Mouse (Mus musculus) forebrain, embryonic 11.5 days (tissue): Measurements from ENCODE around the gene Pip4k2a. TPM values are rescaled to one million over a fixed set of nuclear protein-coding genes. Genes with fewer than 3 reads are reported as not detected.
A peak's percentile ranks its signal among the peaks of the same experiment; 100 is the strongest.

Experiments used
- ATAC-seq: fragments of 200-750 bp; cut with Nextera tagmentation; replicated peaks from 2 replicates; pipeline ENCODE4 v1.8.0; 2017; ENCODE audit warnings: moderate TSS enrichment; ENCODE audit not compliant: low FRiP score
- DNase-seq: peaks from one replicate; pipeline ENCODE4 v3.0.0-alpha.2; 2017; ENCODE audit warnings: low spot score
- H3K27ac ChIP-seq: fragments of 300-500 bp; sonication (generic); 2 replicates; pipeline ENCODE4 v1.5.1; 2014; ENCODE audit warnings: low read depth, low read length
- H3K27me3 ChIP-seq: fragments of 300-500 bp; sonication (generic); 2 replicates; pipeline ENCODE4 v1.6.1; 2014; ENCODE audit warnings: mild to moderate bottlenecking, low read length, mixed read lengths; ENCODE audit not compliant: control insufficient read depth, insufficient read depth
- H3K36me3 ChIP-seq: fragments of 300-500 bp; sonication (generic); 2 replicates; pipeline ENCODE4 v1.6.1; 2014; ENCODE audit warnings: mild to moderate bottlenecking, low read length, moderate library complexity, mixed read lengths; ENCODE audit not compliant: control insufficient read depth, insufficient read depth
- H3K4me1 ChIP-seq: fragments of 300-500 bp; sonication (generic); replicated peaks from 2 replicates; pipeline ENCODE4 v1.6.1; 2014; ENCODE audit warnings: low read length, mixed read lengths; ENCODE audit not compliant: control insufficient read depth, insufficient read depth
- H3K4me2 ChIP-seq: fragments of 300-500 bp; sonication (generic); 2 replicates; pipeline ENCODE4 v1.6.1; 2014; ENCODE audit warnings: low read depth, mild to moderate bottlenecking, low read length, moderate library complexity, mixed read lengths; ENCODE audit not compliant: severe bottlenecking
- H3K4me3 ChIP-seq: fragments of 300-500 bp; sonication (generic); 2 replicates; pipeline ENCODE4 v1.5.1; 2014; ENCODE audit warnings: low read depth, low read length
- H3K9ac ChIP-seq: fragments of 300-500 bp; sonication (generic); 2 replicates; pipeline ENCODE4 v1.6.1; 2014; ENCODE audit warnings: low read length
- H3K9me3 ChIP-seq: fragments of 300-500 bp; sonication (generic); 2 replicates; pipeline ENCODE4 v1.6.1; 2016; ENCODE audit warnings: low read length, mixed read lengths; ENCODE audit not compliant: control insufficient read depth
- WGBS: fragments of 180-500 bp; shearing (Covaris S2); extraction: QIAGEN DNeasy Blood & Tissue Kit; methylation state at CpG from one replicate; pipeline ENCODE4 v1.1.7; 2014; 5-methylcytosine and 5-hydroxymethylcytosine counted together
- polyA plus RNA-seq: library from polyadenylated mRNA; unstranded; fragments of >200 nt; fragmentation: Nextera tagmentation; extraction: Ambion mirVana; gene quantifications from 2 replicates; pipeline ENCODE4 v1.2.1, GENCODE M21; 2014

Pip4k2a gene
- polyA plus RNA-seq, 1 experiment from 2014 or later, result 9.2 TPM

DNA sequence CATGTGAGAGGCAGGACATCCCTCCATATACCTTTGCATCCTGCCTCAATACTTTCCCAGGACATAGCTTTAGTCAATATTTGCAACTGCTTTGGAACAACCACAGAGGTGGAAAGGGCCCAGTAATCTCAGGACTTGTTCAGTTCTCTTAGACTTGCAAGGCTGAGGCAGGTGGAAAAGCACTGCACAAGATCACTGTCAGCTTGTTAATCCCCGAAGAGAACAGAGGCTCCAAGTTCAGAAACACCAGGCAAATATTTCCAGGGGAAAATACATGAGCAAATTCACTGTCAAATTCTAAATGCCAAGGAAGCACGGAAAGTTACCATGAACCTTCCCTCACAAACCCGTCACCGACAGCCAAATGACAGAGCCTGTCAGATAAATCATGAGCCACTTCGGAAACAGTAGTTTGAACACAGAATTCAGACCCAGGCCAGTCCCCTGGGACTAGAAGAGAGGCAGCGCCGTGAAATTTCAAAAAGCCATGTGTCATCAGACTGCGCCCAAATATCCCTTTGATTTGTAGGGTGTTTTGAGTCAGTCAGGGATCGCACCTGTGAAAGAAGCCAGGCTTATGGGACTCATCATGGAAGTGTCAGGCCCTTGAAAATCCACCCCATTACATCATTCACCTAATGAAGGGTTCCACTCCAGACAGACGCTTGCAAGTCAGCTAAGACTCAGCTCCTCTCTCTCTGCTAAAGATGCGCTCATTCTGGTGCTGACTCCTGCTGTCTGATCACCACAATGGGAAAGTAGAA, 184.1 kb downstream of the Pip4k2a start:
- no peak for ATAC-seq
- Histone ChIP-seq H3K4me2 (no peak overlapping the region), H3K9me3 (no peaks in the 10 kb centered on the region), H3K27me3 (no peaks in the 10 kb centered on the region), H3K4me1 (no peaks in the 10 kb centered on the region), H3K4me3 (no peak overlapping the region), H3K36me3 (no peaks in the 10 kb centered on the region), H3K27ac (no peak overlapping the region), H3K9ac (no peak overlapping the region)
- 86% methylated on average over 11 of the region's 11 CpGs for WGBS
- DNase-seq, result no peak

DNA sequence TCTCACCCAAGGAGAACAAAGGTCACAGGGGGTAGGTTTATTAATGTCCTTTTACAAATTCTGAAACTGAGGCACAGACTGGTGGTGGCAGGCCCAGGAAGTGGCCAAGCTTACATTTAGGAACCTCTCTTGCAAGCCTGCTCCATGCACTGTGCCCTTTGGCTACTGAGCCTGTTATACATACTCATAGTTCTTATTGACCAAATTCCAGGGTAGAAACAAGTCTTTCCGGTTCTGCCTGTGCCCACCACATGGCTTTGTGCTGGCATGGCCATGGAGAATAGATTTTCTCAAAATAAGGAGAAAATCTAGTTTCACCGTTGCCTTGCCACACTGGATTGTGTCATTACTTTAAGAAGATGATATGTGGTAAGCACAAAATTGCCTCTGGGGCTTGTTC, 190.0 kb downstream of the Pip4k2a start:
- H3K27ac ChIP-seq, result no peak overlapping the region
- no peak for ATAC-seq
- DNase-seq, result no peak
- no peaks in the 10 kb centered on the region for H3K4me1 ChIP-seq
- no peaks in the 10 kb centered on the region for H3K36me3 ChIP-seq
- no peaks in the 10 kb centered on the region for H3K9me3 ChIP-seq
- no peak overlapping the region for H3K4me3 ChIP-seq
- H3K9ac ChIP-seq, result no peak overlapping the region
- WGBS, result 80% methylated on average over 2 of the region's 2 CpGs
- no peaks in the 10 kb centered on the region for H3K27me3 ChIP-seq
- H3K4me2 ChIP-seq, result no peak overlapping the region

DNA sequence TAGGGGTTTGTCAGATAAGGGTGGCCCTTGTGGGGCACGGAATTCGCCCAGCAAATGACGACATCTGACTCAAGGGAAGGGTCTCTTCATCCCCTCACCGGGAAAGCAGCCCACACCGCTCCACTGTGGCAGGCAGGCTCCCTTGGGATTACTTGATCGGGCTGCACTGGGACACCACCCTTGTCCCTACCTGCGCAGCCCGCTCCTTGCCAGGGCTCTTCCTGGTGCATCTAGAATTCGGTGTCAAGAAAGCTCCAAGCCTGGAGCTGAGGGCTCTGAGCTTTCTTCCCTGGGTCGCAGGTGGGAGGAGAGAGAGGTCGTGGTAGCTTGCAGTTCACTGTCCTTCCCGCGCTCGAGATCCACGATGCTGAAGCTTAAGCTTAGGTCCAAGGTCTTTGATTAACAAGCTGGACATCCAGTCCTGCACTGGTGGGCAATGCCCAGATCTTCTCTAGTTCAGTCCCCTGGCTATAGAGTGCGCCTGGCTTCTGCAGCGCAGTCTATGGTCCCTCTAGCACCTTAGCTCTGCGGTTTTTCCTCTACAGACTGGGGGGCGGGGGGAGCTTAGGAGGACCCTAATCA, 196.6 kb downstream of the Pip4k2a start:
- no peaks in the 10 kb centered on the region for H3K36me3 ChIP-seq
- peaks cover 23% of the 10 kb centered on the region for H3K4me1 ChIP-seq
- peak overlapping the region; percentile 42; the same call in 1 of the 2 replicates for H3K4me3 ChIP-seq
- ATAC-seq (0 out of 2 replicates have a peak, but pooled peaks have one; percentile 18), DNase-seq (peak; percentile 56)
- no peak overlapping the region for H3K27ac ChIP-seq
- H3K9me3 ChIP-seq, result no peaks in the 10 kb centered on the region
- 0 out of 2 replicates have a peak overlapping the region, but pooled peaks have one; percentile 30 for H3K9ac ChIP-seq
- WGBS, result under 1% methylated on average over 19 of the region's 19 CpGs
- peak overlapping the region; percentile 71 for H3K4me2 ChIP-seq
- peaks cover 26% of the 10 kb centered on the region for H3K27me3 ChIP-seq

DNA sequence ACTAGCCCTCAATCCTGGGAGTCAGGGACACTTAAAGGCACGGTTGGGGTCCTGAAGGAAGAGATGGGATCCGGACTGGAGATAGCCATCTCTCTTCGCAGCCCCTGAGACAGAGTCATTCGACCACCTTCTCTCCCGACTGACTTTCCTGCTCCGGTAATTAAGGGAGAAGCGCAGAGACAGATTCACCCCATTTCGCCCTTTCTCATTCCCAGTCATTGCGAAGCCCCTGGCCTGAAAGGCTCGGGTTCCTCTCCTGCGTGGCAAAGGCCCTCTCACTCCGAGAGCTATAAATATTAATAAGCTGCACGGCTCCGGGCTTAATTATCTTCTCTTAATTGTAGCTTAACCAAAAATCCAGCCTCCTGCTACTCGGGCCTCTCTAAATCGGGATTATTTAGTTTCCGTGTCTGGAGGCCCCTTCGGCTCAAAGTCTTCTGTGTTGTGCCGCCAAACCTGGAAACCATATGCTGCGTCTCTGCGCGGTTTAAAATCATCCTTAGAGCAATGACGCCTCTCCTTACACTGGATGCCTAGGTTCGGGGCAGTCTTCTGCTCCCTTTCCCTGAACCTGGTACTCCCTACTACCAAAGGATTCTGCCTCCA, 197.2 kb downstream of the Pip4k2a start:
- peak; percentile 14; the same call in 1 of the 2 replicates for ATAC-seq

DNA sequence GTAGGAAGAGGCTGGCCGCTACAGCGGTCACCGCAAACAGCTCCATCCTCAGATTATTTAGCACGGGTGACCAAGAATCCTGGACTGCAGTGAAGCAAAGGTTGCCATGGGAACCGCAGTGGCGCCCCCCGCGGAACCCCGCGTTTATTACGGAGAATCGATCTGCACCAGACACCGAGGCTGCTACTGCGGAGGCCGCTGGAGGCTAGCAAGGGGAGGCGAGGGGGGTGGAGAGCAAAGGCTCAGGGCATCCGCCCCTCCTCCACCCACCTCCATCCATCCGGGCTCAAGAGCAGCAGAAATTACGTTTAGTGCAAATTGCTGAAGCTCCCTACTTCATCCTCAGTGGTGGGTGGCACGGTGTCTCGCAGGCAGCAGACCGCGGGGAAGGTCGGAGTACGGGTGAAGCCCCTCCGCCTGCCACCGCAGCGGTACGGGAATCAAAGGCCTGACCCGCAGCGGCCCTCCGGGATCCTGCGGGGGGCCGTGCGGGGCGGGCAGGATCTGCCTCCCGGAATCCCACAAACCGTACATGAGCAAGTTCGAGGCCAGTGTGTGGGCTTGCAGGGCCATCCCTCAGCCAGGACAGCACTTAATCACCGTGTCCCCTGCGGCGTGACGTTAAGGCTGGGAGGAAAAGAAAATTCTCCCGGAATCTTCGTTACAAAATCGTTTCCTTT, 197.8 kb downstream of the Pip4k2a start:
- Histone ChIP-seq H3K36me3 (no peaks in the 10 kb centered on the region), H3K4me2 (peak overlapping the region; percentile 71), H3K9ac (peak overlapping the region; percentile 44), H3K4me1 (peaks cover 23% of the 10 kb centered on the region), H3K9me3 (no peaks in the 10 kb centered on the region), H3K27me3 (peaks cover 26% of the 10 kb centered on the region), H3K27ac (peak overlapping the region; percentile 46; the same call in 1 of the 2 replicates), H3K4me3 (peak overlapping the region; percentile 42)
- WGBS, result under 1% methylated on average over 46 of the region's 46 CpGs
- ATAC-seq (peak; percentile 81), DNase-seq (peak; percentile 84)

More for the DNA sequence above, 197.2 kb downstream of the Pip4k2a start:
- Histone ChIP-seq H3K4me2 (peak overlapping the region; percentile 71), H3K27ac (peak overlapping the region; percentile 46; the same call in 1 of the 2 replicates), H3K4me1 (peaks cover 23% of the 10 kb centered on the region), H3K36me3 (no peaks in the 10 kb centered on the region), H3K9me3 (no peaks in the 10 kb centered on the region), H3K27me3 (peaks cover 26% of the 10 kb centered on the region), H3K9ac (peak overlapping the region; percentile 44; the same call in 1 of the 2 replicates), H3K4me3 (peak overlapping the region; percentile 42)
- under 1% methylated on average over 24 of the region's 24 CpGs for WGBS
- DNase-seq, result no peak

DNA sequence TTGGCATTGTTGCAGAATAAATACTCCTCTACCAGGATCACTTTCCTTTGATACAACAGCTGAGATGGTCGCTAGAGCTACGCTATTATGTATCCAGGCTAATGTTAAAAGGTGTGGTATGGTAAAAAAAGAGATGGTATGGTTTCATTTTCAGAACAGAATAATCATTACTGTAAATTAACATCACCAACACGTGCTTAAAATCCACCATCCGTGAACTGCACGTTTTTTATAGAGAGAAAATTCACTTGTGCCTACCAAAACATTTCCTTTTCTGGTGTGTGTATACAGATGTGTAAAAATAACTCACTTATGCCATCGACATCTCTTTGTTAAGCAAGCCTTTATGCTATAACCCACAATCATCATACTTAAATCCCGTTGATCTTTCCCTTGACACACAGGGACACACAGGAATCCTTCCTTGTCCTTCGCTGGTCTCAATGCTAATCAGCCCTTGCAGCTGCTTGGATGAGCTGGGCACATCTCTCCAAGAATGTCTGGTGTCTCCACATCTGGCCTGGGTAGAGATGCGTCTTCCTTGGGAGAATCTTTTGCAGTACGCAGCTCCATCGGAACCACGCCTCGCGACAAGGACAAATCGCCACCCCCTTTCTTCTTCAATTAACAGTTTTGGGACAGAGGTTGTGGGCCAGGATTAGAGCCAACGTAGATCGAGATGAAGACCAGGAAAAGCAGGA, 198.5 kb downstream of the Pip4k2a start:
- Histone ChIP-seq H3K27me3 (peaks cover 26% of the 10 kb centered on the region), H3K36me3 (no peaks in the 10 kb centered on the region), H3K9ac (peak overlapping the region; percentile 44; the same call in 1 of the 2 replicates), H3K4me3 (peak overlapping the region; percentile 42), H3K4me2 (peak overlapping the region; percentile 71), H3K9me3 (no peaks in the 10 kb centered on the region), H3K27ac (no peak overlapping the region; the same call in 1 of the 2 replicates), H3K4me1 (peaks cover 23% of the 10 kb centered on the region)
- 12% methylated on average over 17 of the region's 17 CpGs for WGBS
- ATAC-seq (peak; percentile 20; the same call in 1 of the 2 replicates), DNase-seq (no peak)

DNA sequence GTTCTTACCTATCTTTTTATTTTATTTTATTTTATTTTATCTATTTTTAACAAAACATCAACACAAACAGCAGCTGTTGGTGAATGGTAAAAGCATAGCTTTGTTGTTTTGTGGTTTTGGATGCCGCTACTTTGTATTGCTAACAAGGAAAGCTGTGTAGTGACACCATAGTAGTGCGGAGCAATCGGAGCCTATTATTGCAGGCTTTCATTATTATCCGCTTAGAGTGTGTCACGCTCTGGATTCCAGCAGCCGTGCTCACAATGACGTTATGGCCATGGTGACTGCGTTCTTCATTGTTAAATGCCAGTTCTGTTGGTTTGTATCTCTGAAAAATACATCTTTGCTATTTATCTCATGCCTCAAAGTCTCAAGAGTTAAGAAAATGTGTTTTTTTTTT, 200.2 kb downstream of the Pip4k2a start:
- ATAC-seq (no peak), DNase-seq (no peak)
- 30% methylated on average over 8 of the region's 8 CpGs for WGBS
- Histone ChIP-seq H3K36me3 (no peaks in the 10 kb centered on the region), H3K27me3 (peaks cover 26% of the 10 kb centered on the region), H3K4me1 (peaks cover 23% of the 10 kb centered on the region), H3K27ac (no peak overlapping the region), H3K4me3 (no peak overlapping the region), H3K9me3 (no peaks in the 10 kb centered on the region), H3K9ac (no peak overlapping the region), H3K4me2 (no peak overlapping the region)

DNA sequence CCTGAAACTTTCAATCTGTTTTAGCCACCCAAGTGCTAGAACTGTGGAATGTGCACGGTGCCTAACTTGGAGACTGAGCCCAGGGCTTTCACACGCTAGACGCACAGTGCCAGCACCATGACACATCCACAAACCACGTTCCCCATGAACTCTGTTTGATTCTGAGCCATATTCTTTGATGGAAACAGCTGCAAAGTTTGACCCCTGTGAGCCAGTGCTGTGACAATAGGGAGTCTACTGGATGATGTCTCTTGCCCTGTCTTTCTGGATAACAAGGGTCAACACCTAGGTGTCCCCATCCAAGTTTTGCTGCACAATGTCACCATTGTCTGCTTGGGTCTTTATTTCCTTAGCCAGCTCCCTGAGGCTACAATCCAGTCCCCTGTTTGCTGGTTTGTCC, 203.7 kb downstream of the Pip4k2a start:
- no peaks in the 10 kb centered on the region for H3K9me3 ChIP-seq
- no peaks in the 10 kb centered on the region for H3K36me3 ChIP-seq
- WGBS, result 77% methylated on average over 4 of the region's 4 CpGs
- H3K4me2 ChIP-seq, result no peak overlapping the region
- no peak for DNase-seq
- H3K27me3 ChIP-seq, result peaks cover 12% of the 10 kb centered on the region
- peaks cover 2% of the 10 kb centered on the region; the same call in 1 of the 2 replicates for H3K4me1 ChIP-seq
- H3K4me3 ChIP-seq, result no peak overlapping the region
- no peak overlapping the region for H3K9ac ChIP-seq
- no peak for ATAC-seq
- H3K27ac ChIP-seq, result no peak overlapping the region
